Mouse (Mus musculus) liver, embryonic 15.5 days (tissue): Measurements from ENCODE around the gene Zp3. TPM values are rescaled to one million over a fixed set of nuclear protein-coding genes. Genes with fewer than 3 reads are reported as not detected.

Experiments used
- ATAC-seq: fragments of 200-750 bp; cut with Nextera tagmentation; 2 replicates; pipeline ENCODE4 v1.8.0; 2017; ENCODE audit warnings: moderate number of reproducible peaks, mild to moderate bottlenecking, moderate library complexity; ENCODE audit not compliant: insufficient read depth
- H3K27ac ChIP-seq: fragments of 300-500 bp; sonication (generic); replicated peaks from 2 replicates; pipeline ENCODE4 v1.5.1; 2015; ENCODE audit warnings: mild to moderate bottlenecking, inconsistent platforms
- H3K27me3 ChIP-seq: fragments of 300-500 bp; sonication (generic); 2 replicates; pipeline ENCODE4 v1.6.1; 2015; ENCODE audit warnings: mild to moderate bottlenecking, inconsistent platforms
- H3K36me3 ChIP-seq: fragments of 300-500 bp; sonication (generic); replicated peaks from 2 replicates; pipeline ENCODE4 v1.6.1; 2015; ENCODE audit warnings: moderate library complexity, mild to moderate bottlenecking, inconsistent platforms
- H3K4me1 ChIP-seq: fragments of 300-500 bp; sonication (generic); replicated peaks from 2 replicates; pipeline ENCODE4 v1.6.1; 2015; ENCODE audit warnings: inconsistent platforms
- H3K4me2 ChIP-seq: fragments of 300-500 bp; sonication (generic); 2 replicates; pipeline ENCODE4 v1.6.1; 2015; ENCODE audit warnings: moderate library complexity, mild to moderate bottlenecking, inconsistent platforms
- H3K4me3 ChIP-seq: fragments of 300-500 bp; sonication (generic); replicated peaks from 2 replicates; pipeline ENCODE4 v1.5.1; 2015; ENCODE audit warnings: mild to moderate bottlenecking, inconsistent platforms
- H3K9ac ChIP-seq: fragments of 300-500 bp; sonication (generic); 2 replicates; pipeline ENCODE4 v1.6.1; 2015; ENCODE audit warnings: moderate library complexity, mild to moderate bottlenecking, inconsistent platforms
- H3K9me3 ChIP-seq: fragments of 300-500 bp; sonication (generic); replicated peaks from 2 replicates; pipeline ENCODE4 v1.6.1; 2016; ENCODE audit warnings: inconsistent platforms
- WGBS: fragments of 180-500 bp; shearing (Covaris S2); methylation state at CpG from one replicate; pipeline ENCODE4 v1.1.7; 2015; ENCODE audit warnings: mixed read lengths; ENCODE audit not compliant: insufficient replicate concordance; 5-methylcytosine and 5-hydroxymethylcytosine counted together
- polyA plus RNA-seq: library from polyadenylated mRNA; unstranded; fragments of >200 nt; fragmentation: Nextera tagmentation; extraction: Ambion mirVana; gene quantifications from 2 replicates; pipeline ENCODE4 v1.2.1, GENCODE M21; 2015

The Zp3 gene
- polyA plus RNA-seq, 1 experiment from 2014 or later: not detected

DNA sequence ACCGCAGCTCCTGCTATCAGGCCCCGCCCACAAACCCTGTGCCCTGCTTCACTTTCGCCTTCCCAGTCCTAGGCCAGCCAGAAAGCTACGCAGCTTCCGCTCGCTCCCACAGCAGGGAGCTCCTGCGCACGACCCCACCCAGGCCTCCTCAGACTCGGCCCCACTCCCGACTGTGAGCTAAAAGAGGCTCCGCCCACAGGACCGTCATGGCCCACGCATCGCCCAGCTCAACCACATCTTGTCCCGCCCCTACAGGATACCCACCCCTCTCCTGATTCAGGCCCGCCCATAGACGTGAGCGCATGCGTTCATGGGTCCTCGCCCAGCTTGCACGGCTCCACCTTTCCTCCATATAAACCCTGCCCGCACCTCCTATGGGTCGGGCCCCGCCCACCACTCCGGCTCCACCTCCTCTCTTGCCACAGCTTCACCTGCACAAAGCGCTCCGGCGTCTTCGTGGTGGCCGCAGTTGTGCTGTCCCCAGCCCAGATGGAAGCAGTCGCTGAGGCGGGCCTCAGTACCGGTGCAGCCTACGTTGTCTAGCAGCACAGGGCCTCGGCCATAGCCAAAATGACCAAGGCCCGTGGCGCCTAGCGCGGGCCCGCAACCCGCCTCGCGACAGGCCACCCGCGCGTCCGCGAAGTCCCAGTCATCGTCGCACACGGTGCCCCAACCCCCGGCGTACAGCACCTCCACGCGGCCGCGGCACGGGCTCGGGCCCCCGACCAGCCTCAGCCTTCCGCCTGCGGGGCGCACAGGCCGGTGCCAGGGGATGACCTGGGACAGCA is 17.2 kb upstream of the Zp3 start:
- peak overlapping the region; percentile 100 for H3K27ac ChIP-seq
- no peaks in the 10 kb centered on the region for H3K9me3 ChIP-seq
- H3K4me2 ChIP-seq: peak overlapping the region; percentile 100
- under 1% methylated on average over 64 of the region's 64 CpGs for WGBS
- peak overlapping the region; percentile 72 for H3K4me3 ChIP-seq
- peaks cover 61% of the 10 kb centered on the region for H3K4me1 ChIP-seq
- H3K27me3 ChIP-seq: peaks cover 10% of the 10 kb centered on the region; the same call in 1 of the 2 replicates
- ATAC-seq: peak; percentile 92
- H3K9ac ChIP-seq: peak overlapping the region; percentile 86
- H3K36me3 ChIP-seq: no peaks in the 10 kb centered on the region

DNA sequence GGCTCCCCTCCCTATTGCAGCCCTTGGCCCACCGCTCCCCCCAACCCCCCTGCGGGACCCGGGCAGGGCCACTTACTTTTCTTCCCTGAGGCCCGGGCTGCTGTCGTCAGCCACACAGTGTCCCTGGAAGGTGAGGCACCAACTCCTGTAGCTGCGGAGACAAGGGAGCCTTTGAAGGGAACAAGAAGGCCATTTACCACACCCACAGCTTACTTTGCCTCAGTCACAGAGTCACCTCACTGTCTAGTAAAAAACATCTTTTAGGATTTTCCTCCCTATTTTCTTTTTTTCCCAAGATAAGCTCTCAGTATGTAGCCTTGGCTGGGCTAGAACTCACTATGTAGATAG is 16.6 kb upstream of the Zp3 start:
- Histone ChIP-seq H3K9me3 (no peaks in the 10 kb centered on the region), H3K27me3 (peaks cover 10% of the 10 kb centered on the region; the same call in 1 of the 2 replicates), H3K4me1 (peaks cover 56% of the 10 kb centered on the region), H3K9ac (peak overlapping the region; percentile 86), H3K27ac (peak overlapping the region; percentile 100), H3K36me3 (no peaks in the 10 kb centered on the region), H3K4me3 (peak overlapping the region; percentile 72), H3K4me2 (peak overlapping the region; percentile 100)
- WGBS: 11% methylated on average over 6 of the region's 6 CpGs
- ATAC-seq: no peak

DNA sequence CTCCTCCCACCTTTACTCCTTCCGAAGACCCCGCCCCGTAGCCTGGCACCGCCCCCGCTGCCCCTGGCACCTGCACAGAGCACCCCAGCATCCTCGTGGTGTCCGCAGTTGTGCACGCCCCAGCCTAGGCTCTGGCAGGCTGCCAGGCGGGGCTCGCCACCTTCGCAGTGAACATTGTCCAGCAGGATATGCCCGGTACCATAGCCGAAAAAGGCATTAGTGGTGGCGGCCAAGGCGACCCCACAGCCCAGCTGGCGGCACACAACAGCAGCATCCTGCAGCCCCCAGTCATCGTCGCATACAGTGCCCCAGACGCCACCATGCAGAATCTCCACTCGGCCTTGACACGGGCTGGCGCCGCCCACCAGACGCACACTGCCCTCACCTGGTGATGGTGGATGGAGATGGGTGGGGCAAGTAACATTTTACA is 14.4 kb upstream of the Zp3 start:
- H3K4me2 ChIP-seq: peak overlapping the region; percentile 41
- no peak for ATAC-seq
- H3K9ac ChIP-seq: no peak overlapping the region
- H3K36me3 ChIP-seq: no peaks in the 10 kb centered on the region
- peaks cover 34% of the 10 kb centered on the region for H3K4me1 ChIP-seq
- H3K4me3 ChIP-seq: 0 out of 2 replicates have a peak overlapping the region, but pooled peaks have one; percentile 1
- 28% methylated on average over 24 of the region's 24 CpGs for WGBS
- no peaks in the 10 kb centered on the region for H3K9me3 ChIP-seq
- peaks cover 10% of the 10 kb centered on the region; the same call in 1 of the 2 replicates for H3K27me3 ChIP-seq
- no peak overlapping the region for H3K27ac ChIP-seq

DNA sequence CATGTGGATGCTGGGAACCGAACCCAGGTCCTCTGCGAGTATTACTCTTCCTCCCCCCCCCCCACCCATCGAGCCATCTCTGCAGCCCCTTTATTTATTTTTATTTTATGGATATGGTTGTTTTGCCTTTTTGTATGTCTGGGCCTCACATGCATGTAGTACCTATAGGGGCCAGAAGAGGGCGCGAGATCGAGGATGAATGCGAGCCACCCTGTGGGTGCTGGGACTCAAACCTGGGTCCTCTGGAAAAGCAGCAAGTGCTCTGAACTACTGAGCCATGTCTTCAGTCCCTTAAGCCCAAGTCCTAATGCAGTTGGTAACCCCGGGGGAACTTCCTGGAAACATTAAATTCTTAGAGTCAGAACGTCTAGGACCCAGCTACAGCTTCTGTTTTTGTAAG is 13.0 kb upstream of the Zp3 start:
- peaks cover 20% of the 10 kb centered on the region for H3K4me1 ChIP-seq
- WGBS: 43% methylated on average over 9 of the region's 9 CpGs
- H3K9me3 ChIP-seq: no peaks in the 10 kb centered on the region
- no peak overlapping the region for H3K4me2 ChIP-seq
- no peak overlapping the region for H3K4me3 ChIP-seq
- H3K36me3 ChIP-seq: no peaks in the 10 kb centered on the region
- H3K27ac ChIP-seq: no peak overlapping the region
- H3K9ac ChIP-seq: no peak overlapping the region
- ATAC-seq: no peak
- peaks cover 10% of the 10 kb centered on the region; the same call in 1 of the 2 replicates for H3K27me3 ChIP-seq

DNA sequence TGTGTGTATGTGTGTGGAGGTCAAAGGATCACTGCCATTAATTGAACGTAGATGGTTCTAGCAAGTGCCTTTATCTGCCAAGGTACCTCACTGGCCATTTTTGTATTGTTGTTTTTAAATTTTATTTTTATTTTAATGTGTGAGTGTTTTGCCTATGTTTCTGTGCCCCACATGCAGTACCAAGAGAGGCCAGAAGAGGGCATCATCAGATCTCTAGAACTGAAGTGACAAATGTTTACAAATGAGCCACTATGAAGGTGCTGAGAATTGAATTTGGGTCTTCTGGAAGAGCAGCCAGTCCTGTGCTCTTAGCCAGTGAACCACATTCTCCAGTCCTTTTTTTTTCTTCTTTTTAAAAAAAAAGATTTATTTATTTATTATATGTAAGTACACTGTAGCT is 11.1 kb upstream of the Zp3 start:
- H3K27ac ChIP-seq: no peak overlapping the region
- no peaks in the 10 kb centered on the region for H3K36me3 ChIP-seq
- H3K9ac ChIP-seq: no peak overlapping the region
- no peaks in the 10 kb centered on the region for H3K9me3 ChIP-seq
- H3K4me3 ChIP-seq: no peak overlapping the region
- H3K4me2 ChIP-seq: no peak overlapping the region
- peaks cover 7% of the 10 kb centered on the region for H3K4me1 ChIP-seq
- ATAC-seq: no peak
- WGBS: 27% methylated on average over 1 of the region's 1 CpGs
- H3K27me3 ChIP-seq: peaks cover 10% of the 10 kb centered on the region; the same call in 1 of the 2 replicates

DNA sequence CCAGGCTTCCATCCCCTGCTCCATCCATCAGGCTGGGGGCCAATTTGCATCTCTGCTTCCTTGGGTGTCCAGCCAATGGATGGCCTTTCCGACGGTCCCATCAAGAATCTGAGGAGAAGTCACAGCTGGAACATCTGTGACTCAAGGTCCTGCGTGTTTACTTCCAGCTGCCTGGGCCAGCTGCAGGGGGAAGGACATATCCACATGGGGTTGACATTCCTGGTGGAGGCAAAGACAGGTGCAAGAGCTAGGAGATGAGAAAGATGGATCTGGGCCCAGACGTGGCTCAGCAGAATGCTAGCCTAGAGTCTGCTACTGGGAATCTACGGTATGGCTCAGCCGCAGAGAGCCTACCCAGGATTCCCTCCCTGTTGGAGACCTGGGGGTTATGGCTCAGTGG is 9.7 kb upstream of the Zp3 start:
- Histone ChIP-seq H3K27ac (no peak overlapping the region), H3K4me1 (peaks cover 7% of the 10 kb centered on the region), H3K36me3 (no peaks in the 10 kb centered on the region), H3K4me2 (no peak overlapping the region), H3K4me3 (no peak overlapping the region), H3K9me3 (no peaks in the 10 kb centered on the region), H3K9ac (no peak overlapping the region), H3K27me3 (peaks cover 9% of the 10 kb centered on the region; the same call in 1 of the 2 replicates)
- ATAC-seq: no peak
- 75% methylated on average over 6 of the region's 6 CpGs for WGBS

DNA sequence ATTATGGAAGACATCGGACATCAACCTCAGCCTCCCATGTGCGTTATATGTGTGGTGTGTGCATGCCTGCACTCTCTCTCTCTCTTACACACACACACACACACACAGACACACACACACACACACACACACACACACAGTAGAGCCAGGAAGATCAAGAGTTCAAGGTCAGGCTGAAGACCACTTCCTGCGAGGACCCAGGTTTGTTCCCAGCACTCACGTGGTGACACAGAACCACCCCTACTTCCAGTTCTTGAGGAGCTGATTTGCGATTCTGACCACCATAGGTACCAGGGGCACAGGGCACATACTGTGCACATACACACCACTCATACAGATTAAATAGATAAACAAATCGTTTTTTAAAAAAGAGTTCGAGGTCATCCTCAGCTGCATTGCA is 8.0 kb upstream of the Zp3 start:
- ATAC-seq: no peak
- Histone ChIP-seq H3K4me3 (no peak overlapping the region), H3K36me3 (no peaks in the 10 kb centered on the region), H3K9me3 (no peaks in the 10 kb centered on the region), H3K27ac (no peak overlapping the region), H3K9ac (no peak overlapping the region), H3K27me3 (no peaks in the 10 kb centered on the region), H3K4me1 (peaks cover 8% of the 10 kb centered on the region), H3K4me2 (no peak overlapping the region)
- 60% methylated on average over 7 of the region's 7 CpGs for WGBS

DNA sequence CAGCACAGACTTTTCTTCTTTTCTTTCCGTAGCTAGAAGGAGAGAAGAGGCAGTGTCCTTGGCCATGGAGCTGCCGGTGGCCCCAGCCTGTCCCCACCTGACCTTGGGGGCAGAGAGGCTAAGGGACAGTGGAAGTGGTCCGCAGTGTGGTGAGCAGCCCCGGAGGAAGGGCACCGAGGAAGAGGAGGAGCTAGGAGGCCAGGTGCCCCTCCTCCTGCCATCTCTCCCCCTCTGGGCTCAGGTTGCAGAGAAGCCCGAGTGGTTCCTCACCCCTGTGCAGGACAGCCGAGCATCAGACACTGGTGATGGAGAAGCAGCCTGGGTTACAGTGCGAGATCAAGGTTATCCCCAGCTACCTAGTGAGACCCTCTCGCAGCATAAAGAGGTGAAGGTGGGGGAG is 5.5 kb upstream of the Zp3 start, which contains the start of gene Ssc4d:
Gene Ssc4d, minus strand, starts transcription at position 167 of the 400 bp plus-strand sequence.
- H3K9ac ChIP-seq: no peak within 1 kb of the TSS
- no peak for ATAC-seq
- H3K27me3 ChIP-seq: no peaks in the 10 kb centered on the region
- no peaks in the 10 kb centered on the region for H3K36me3 ChIP-seq
- WGBS: 27% methylated on average over 8 of the region's 9 CpGs
- H3K4me2 ChIP-seq: no peak within 1 kb of the TSS
- no peaks in the 10 kb centered on the region for H3K9me3 ChIP-seq
- no peak within 1 kb of the TSS for H3K4me3 ChIP-seq
- no peak within 1 kb of the TSS for H3K27ac ChIP-seq
- peaks cover 8% of the 10 kb centered on the region for H3K4me1 ChIP-seq

DNA sequence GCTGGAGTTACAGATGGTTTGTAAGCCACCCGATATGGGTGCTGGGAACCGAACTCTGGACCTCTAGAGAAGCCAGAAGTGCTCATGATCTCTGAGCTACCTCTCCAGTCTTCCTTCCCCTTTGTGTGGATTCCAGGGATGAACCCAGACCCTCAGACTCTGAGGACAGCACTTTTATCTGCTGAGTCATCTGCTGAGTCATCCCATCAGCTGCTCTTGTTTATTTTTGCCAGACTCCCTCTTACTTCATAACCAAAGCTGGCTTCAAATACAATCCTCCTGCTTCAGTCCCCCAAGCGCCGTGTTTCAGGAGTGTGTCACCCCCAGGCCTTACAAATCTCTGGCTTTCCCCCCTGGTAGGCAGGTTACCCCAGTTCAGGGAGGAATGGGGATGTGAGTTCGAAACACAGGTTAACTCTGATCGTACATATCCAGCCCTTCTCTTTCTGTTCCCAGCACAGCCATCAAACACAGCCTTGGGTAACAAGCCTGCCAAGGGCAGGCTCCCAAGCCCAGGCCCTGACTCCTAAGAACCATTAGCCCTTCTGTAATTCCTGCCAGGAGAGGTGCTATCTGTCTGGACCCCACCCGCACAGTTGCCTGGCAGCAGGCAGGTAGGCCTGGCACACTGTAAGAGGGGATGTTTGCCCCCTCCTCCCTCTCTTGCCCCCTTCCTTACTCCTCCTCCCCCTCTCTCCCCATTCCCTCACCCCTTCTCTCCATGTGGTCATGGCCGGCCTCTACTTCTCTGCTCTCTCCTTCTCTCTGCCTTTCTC is 3.8 kb upstream of the Zp3 start:
- Histone ChIP-seq H3K4me3 (no peak overlapping the region), H3K9me3 (no peaks in the 10 kb centered on the region), H3K36me3 (no peaks in the 10 kb centered on the region), H3K27me3 (no peaks in the 10 kb centered on the region), H3K4me2 (no peak overlapping the region), H3K4me1 (peaks cover 8% of the 10 kb centered on the region), H3K27ac (peak overlapping the region; percentile 53), H3K9ac (no peak overlapping the region)
- ATAC-seq: peak; percentile 48
- 77% methylated on average over 8 of the region's 8 CpGs for WGBS

DNA sequence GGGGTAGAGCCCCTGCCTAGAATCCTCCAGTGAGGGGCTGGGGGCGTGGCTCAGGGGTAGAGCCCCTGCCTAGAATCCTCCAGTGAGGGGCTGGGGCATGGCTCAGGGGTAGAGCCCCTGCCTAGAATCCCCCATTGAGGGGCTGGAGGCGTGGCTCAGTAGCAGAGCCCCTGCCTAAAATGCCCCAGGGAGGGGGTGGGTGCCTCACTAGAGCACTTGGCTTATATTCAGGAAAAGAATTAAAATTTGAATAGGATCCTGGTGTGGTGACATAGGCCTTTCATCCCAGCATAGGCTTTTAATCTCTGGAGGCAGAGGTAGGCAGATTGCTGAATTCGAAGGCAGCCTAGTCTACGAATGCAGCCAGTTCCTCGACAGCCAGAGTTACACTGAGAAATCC is 518 bp upstream of the Zp3 start:
- WGBS: 53% methylated on average over 5 of the region's 5 CpGs

DNA sequence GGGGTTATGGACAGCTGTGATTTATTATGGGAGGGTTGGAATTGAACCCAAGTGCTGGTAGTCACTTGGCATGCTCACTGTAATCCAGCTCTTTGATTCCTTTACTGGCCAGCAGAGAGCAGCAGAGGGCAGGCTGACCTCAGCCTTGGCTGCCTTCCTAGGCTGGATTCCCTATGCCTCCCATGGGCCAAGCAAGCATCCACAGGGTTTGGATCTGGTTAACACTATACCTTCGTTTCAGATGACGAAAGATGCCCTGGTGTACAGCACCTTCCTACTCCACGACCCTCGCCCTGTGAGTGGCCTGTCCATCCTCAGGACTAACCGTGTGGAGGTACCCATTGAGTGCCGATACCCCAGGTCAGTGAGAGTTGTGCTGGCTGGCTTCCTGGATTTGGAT is 2.5 kb downstream of the Zp3 start:
- Histone ChIP-seq H3K4me1 (no peaks in the 10 kb centered on the region), H3K4me2 (no peak overlapping the region), H3K27me3 (0 out of 2 replicates have a peak, but pooled peaks cover 4% of the 10 kb centered on the region), H3K36me3 (no peaks in the 10 kb centered on the region), H3K9me3 (no peaks in the 10 kb centered on the region), H3K27ac (no peak overlapping the region), H3K4me3 (no peak overlapping the region), H3K9ac (no peak overlapping the region)
- ATAC-seq: no peak
- WGBS: 46% methylated on average over 6 of the region's 6 CpGs

More for the DNA sequence above, 518 bp upstream of the Zp3 start:
- no peak overlapping the region for H3K4me2 ChIP-seq
- H3K27ac ChIP-seq: no peak overlapping the region
- H3K4me1 ChIP-seq: peaks cover 8% of the 10 kb centered on the region
- no peak overlapping the region for H3K4me3 ChIP-seq
- H3K36me3 ChIP-seq: no peaks in the 10 kb centered on the region
- ATAC-seq: no peak
- H3K27me3 ChIP-seq: 0 out of 2 replicates have a peak, but pooled peaks cover 4% of the 10 kb centered on the region
- H3K9me3 ChIP-seq: no peaks in the 10 kb centered on the region
- H3K9ac ChIP-seq: no peak overlapping the region
